Mouse (Mus musculus) fibroblast of lung, adult 2 months (primary cell): ENCODE results near the gene Tedc2.

Source experiments
- DNase-seq: peaks from one replicate; pipeline ENCODE4 v3.0.0-alpha.2; 2011; ENCODE audit warnings: low read depth

The Tedc2 gene

GRCm38 (mm10) chr17:24193769-24194168, 26.9 kb downstream of the Tedc2 start:
- DNase-seq: no peak

DNA sequence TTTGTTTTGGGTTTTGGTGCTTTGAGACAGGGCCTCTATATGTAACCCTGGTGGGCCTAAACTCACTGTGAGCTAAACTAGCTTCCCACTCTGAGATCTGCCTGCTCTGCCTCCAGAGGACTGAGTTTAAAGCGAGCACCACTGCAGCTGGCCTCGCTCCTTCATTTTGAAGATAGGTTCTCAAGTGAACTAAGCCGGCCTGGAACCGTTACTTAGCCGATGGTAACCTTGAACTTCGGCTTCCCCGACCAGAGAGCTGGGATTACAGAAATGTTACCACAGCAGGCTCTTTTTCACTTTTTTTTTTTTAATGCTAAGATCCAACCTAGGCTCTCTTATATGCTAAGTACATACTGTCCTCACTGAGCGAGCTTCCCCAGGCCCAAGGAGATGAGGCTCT, 27.4 kb downstream of the Tedc2 start:
- no peak for DNase-seq

DNA sequence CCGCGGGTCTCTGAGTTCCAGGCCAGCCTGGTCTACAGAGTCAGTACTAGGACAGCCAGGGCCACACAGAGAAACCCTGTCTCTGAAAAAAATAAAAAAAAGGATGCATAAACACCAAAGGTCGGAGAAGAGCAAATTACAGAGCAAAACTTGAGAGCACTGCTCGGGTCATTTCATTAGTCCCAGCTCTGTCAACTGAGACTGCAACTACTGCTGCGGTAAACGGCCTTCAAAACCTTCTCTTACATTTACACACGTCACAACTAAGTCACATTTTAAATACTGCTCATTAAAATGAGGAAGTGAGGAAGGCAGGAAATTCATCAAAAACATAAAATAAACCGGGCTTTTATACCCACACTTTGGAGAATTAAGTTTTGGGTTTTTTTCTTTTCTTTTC, 27.8 kb downstream of the Tedc2 start:
- no peak for DNase-seq

GRCm38 (mm10) chr17:24191481-24191880, 29.2 kb downstream of the Tedc2 start:
- no peak for DNase-seq

- DNase-seq: no peak
Measured at GRCm38 (mm10) chr17:24190934-24191333, 29.7 kb downstream of the Tedc2 start.

- no peak for DNase-seq
Measured at GRCm38 (mm10) chr17:24174259-24174658, 46.4 kb downstream of the Tedc2 start.

GRCm38 (mm10) chr17:24173423-24173822, 47.2 kb downstream of the Tedc2 start:
- no peak for DNase-seq

- DNase-seq: no peak
Measured at GRCm38 (mm10) chr17:24171738-24172137, 48.9 kb downstream of the Tedc2 start.

- no peak for DNase-seq
Measured at GRCm38 (mm10) chr17:24170729-24171128, 49.9 kb downstream of the Tedc2 start.

- DNase-seq: no peak
Measured at GRCm38 (mm10) chr17:24170125-24170524, 50.5 kb downstream of the Tedc2 start.

- DNase-seq: peak; percentile 70
Measured at GRCm38 (mm10) chr17:24169317-24170065, 51.2 kb downstream of the Tedc2 start, which contains the start of gene Atp6v0c. Gene Atp6v0c, minus strand, starts transcription at chr17:24169702.

DNA sequence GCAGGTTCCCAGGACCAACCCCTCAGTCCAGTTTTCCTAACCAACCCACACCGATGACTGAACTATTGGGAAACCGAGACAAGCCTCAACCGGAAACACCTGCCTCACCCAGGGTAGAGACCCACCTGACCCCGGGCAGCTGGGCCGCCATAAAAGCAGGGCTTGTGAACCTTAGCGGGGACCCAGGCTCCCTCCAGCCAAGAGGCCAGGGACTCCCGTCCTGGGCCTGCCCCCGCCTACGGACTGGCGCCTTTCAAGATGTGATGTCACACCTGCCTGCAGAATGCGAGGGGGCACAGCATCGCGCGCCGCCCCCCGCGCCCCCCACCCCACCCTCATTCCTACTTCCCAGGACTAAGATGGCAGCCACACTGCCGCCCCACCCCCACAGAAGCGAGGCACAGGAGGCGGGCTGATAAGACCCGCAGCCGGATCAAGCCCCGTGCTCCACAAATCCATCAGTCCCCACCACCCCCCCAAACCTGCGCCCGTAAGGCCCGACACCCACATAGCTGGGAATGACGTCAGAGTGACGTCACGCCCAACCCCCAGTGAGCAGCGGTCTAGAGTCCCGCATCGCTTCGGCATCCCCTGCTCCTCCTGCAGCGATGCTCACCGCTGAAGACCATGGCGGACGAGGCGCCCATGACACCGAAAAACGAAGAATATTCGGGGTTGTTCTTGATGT, 51.9 kb downstream of the Tedc2 start:
- no peak for DNase-seq

- DNase-seq: no peak
Measured at GRCm38 (mm10) chr17:24167891-24168505, 52.7 kb downstream of the Tedc2 start.

GRCm38 (mm10) chr17:24167120-24167519, 53.5 kb downstream of the Tedc2 start:
- DNase-seq: no peak
